Comparison of ENCODE assay signal across 12 mouse cellular contexts in the genomic region with DNA sequence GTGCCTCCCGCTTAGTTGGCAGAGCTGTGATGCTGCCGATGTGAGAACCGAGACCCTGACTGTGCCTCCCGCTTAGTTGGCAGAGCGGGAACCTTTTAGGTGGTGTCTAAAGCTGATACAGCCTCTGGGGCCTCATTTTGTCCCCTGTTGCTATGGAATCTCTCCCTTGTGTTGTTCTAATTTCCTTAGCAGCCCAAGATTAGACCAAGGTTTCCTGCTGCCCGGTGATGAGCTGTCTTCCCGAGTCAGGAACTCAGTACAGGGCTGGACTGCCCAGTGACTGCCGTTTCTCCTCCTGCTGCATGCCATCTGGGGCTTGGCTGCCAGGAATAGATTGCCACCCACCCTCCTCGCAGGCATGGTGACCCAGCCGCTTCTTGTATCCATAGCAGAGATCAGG. TPM values are rescaled to one million over a fixed set of nuclear protein-coding genes. Genes with fewer than 3 reads are reported as not detected.
DNase-seq lines count a peak whose midpoint lies in the region; ATAC-seq and TF ChIP-seq lines count a peak whose summit lies in the region.
"Had no signal": no experiment of that assay in that cellular context is flagged by ENCODE, and none has a peak within 500 bp of the region (broad histone marks: within the 10 kb centered on the region; RNA-seq: fewer than 3 reads in every experiment).

No protein-coding gene starts in this region.

- H3K27ac ChIP-seq in cerebellum, adult 2 months (ENCODE audit: insufficient read depth, low read length) = 0 out of 2 replicates have a peak overlapping the region, but pooled peaks have one; percentile 6
- no peak overlapping the region for H3K27ac ChIP-seq in heart, adult 2 months
- peak overlapping the region; percentile 63 for H3K27ac ChIP-seq in hindbrain, embryonic 15.5 days (replicated peaks)
- H3K27ac ChIP-seq: liver, embryonic 14.5 days; stomach, postnatal 0 days had no signal

- 0 out of 2 replicates have a peak overlapping the region, but pooled peaks have one; percentile 0 for H3K4me2 ChIP-seq in hindbrain, embryonic 15.5 days

- 0 out of 2 replicates have a peak, but pooled peaks have one; percentile 23 for ATAC-seq in hindbrain, embryonic 15.5 days (ENCODE audit: low FRiP score, low read depth)
- ATAC-seq: inflammation-experienced regulatory T-cells, adult 6 months had no signal

- no peak for TF ChIP-seq CTCF in cerebellum, adult 2 months (IDR thresholded peaks at IDR 0.05; ENCODE audit: borderline replicate concordance, insufficient read depth, low read depth, low read length)
- TF ChIP-seq CTCF in heart, adult 2 months (IDR thresholded peaks at IDR 0.05) = no peak

- no peaks in the 10 kb centered on the region; the same call in 1 of the 2 replicates for H3K4me1 ChIP-seq in cerebellum, adult 2 months (ENCODE audit: control insufficient read depth, insufficient read depth, low read length)
- H3K4me1 ChIP-seq in heart, adult 2 months (ENCODE audit: control insufficient read depth, insufficient read depth, low read length) = peaks cover 6% of the 10 kb centered on the region
- peaks cover 17% of the 10 kb centered on the region for H3K4me1 ChIP-seq in hindbrain, embryonic 15.5 days (replicated peaks)

- H3K9me3 ChIP-seq in hindbrain, embryonic 15.5 days = no peaks in the 10 kb centered on the region

- peak; percentile 46 to 56 for DNase-seq in cerebellum, adult 2 months
- DNase-seq in cerebellum, postnatal 4 days (ENCODE audit: low spot score in 2 of 2) = no peak
- DNase-seq in heart, postnatal 4 days = peak; percentile 12
- no peak for DNase-seq in heart, adult 2 months
- DNase-seq in brain, adult 2 months (ENCODE audit: low read depth, low spot score) = peak; percentile 77
- no peak for DNase-seq in kidney, adult 9 months
- no peak for DNase-seq in thymus, postnatal 25 days

- intact Hi-C loops in heart, adult 2 months (cut with DNase I) = no loop called here

- H3K79me2 ChIP-seq in heart, adult 2 months (replicated peaks; ENCODE audit: control insufficient read depth, insufficient read depth, low read length) = no peaks in the 10 kb centered on the region

- H3K36me3 ChIP-seq in heart, adult 2 months (ENCODE audit: control insufficient read depth, insufficient read depth, low read length) = no peaks in the 10 kb centered on the region
- H3K36me3 ChIP-seq in hindbrain, embryonic 15.5 days = peaks cover 55% of the 10 kb centered on the region

- no peak for TF ChIP-seq POLR2A in cerebellum, adult 2 months (IDR thresholded peaks at IDR 0.05; ENCODE audit: borderline replicate concordance, insufficient read depth, low read length)
- no peak for TF ChIP-seq POLR2A in heart, adult 2 months (IDR thresholded peaks at IDR 0.05; ENCODE audit: insufficient read depth, low read depth, low read length)

- no peaks in the 10 kb centered on the region for H3K27me3 ChIP-seq in cerebellum, adult 2 months (ENCODE audit: control insufficient read depth, insufficient read depth, low read length)
- no peaks in the 10 kb centered on the region for H3K27me3 ChIP-seq in heart, adult 2 months (ENCODE audit: control insufficient read depth, insufficient read depth, low read length)
- H3K27me3 ChIP-seq in hindbrain, embryonic 15.5 days = no peaks in the 10 kb centered on the region

- H3K9ac ChIP-seq in heart, adult 2 months (ENCODE audit: low read depth, low read length) = no peak overlapping the region
- no peak overlapping the region for H3K9ac ChIP-seq in hindbrain, embryonic 15.5 days
- H3K9ac ChIP-seq: liver, embryonic 14.5 days had no signal

- TF ChIP-seq EP300 in heart, adult 2 months (IDR thresholded peaks at IDR 0.05; ENCODE audit: insufficient read depth, low read depth, low read length) = no peak

- H3K4me3 ChIP-seq in cerebellum, adult 2 months (replicated peaks; ENCODE audit: insufficient read depth, low read depth, low read length) = no peak overlapping the region
- H3K4me3 ChIP-seq in heart, adult 2 months = no peak overlapping the region
- no peak overlapping the region for H3K4me3 ChIP-seq in hindbrain, embryonic 15.5 days
- H3K4me3 ChIP-seq: erythroblast, embryonic 14.5 days had no signal

- 14% methylated on average over 10 of the region's 10 CpGs for WGBS in cerebellum, adult 2 months
- 26% methylated on average over 10 of the region's 10 CpGs for WGBS in heart, adult 2 months
- WGBS in hindbrain, embryonic 15.5 days = 49% methylated on average over 10 of the region's 10 CpGs

RNA-seq across cellular contexts. Expression of a gene that starts 21.0 kb away (rescaled TPM):
- polyA plus RNA-seq in cerebellum, adult 2 months (2012; rRNA removed) = 115 and 118 TPM in 2 replicates
- 1 to 10 TPM; 5.2 to 5.7 TPM for total RNA-seq in heart, postnatal 4 days (2021)
- 1 to 10 TPM; 4.8 to 5.5 TPM for total RNA-seq in heart, adult 2 months (2021)
- 3.5 and 9.1 TPM in 2 replicates for polyA plus RNA-seq in heart, adult 2 months (2012; rRNA removed)
- 79.9 and 85.8 TPM in 2 replicates for polyA plus RNA-seq in hindbrain, embryonic 15.5 days (2015; fragmentation: Nextera tagmentation; extraction: Ambion mirVana)

RNA-seq across cellular contexts. Expression of a gene that starts 40.7 kb away (rescaled TPM):
- polyA plus RNA-seq in cerebellum, adult 2 months (2012; rRNA removed) = 13.7 and 14.2 TPM in 2 replicates
- 10 to 100 TPM; 33.9 to 39.0 TPM for total RNA-seq in heart, postnatal 4 days (2021)
- 10 to 100 TPM; 18.8 to 21.9 TPM for total RNA-seq in heart, adult 2 months (2021)
- polyA plus RNA-seq in heart, adult 2 months (2012; rRNA removed) = 4.0 and 7.8 TPM in 2 replicates
- polyA plus RNA-seq in hindbrain, embryonic 15.5 days (2015; fragmentation: Nextera tagmentation; extraction: Ambion mirVana) = 11.0 and 14.2 TPM in 2 replicates

Comparison
In these comparisons a context has a peak if more than half of its experiments do, and no peak if none do; other contexts are left out.
1. DNase-seq: peak in cerebellum, adult 2 months (2 of 2), heart, postnatal 4 days (single experiment) and brain, adult 2 months (single experiment); none in cerebellum, postnatal 4 days (0 of 2), heart, adult 2 months (0 of 2), kidney, adult 9 months (single experiment) and thymus, postnatal 25 days (single experiment).